Mouse (Mus musculus) neural tube, embryonic 11.5 days (tissue): ENCODE results near the gene Thpo. TPM values are rescaled to one million over a fixed set of nuclear protein-coding genes. Genes with fewer than 3 reads are reported as not detected.
A peak's percentile ranks its signal among the peaks of the same experiment; 100 is the strongest.

Experiments used
- ATAC-seq: fragments of 200-750 bp; cut with Nextera tagmentation; 2 replicates; pipeline ENCODE4 v1.8.0; 2017; ENCODE audit warnings: moderate number of reproducible peaks, mild to moderate bottlenecking, moderate TSS enrichment, moderate library complexity; ENCODE audit not compliant: insufficient read depth, low FRiP score, low TSS enrichment
- DNase-seq: peaks from one replicate; pipeline ENCODE4 v3.0.0-alpha.2; 2015; ENCODE audit warnings: low spot score
- H3K27ac ChIP-seq: fragments of 300-500 bp; sonication (generic); 2 replicates; pipeline ENCODE4 v1.5.1; 2014; ENCODE audit warnings: low read depth, mild to moderate bottlenecking, low read length
- H3K27me3 ChIP-seq: fragments of 300-500 bp; sonication (generic); 2 replicates; pipeline ENCODE4 v1.6.1; 2014; ENCODE audit warnings: mild to moderate bottlenecking, low read length, mixed read lengths; ENCODE audit not compliant: control insufficient read depth, insufficient read depth
- H3K36me3 ChIP-seq: fragments of 300-500 bp; sonication (generic); 2 replicates; pipeline ENCODE4 v1.6.1; 2014; ENCODE audit warnings: mild to moderate bottlenecking, low read length, moderate library complexity, mixed read lengths; ENCODE audit not compliant: control insufficient read depth, insufficient read depth
- H3K4me1 ChIP-seq: fragments of 300-500 bp; sonication (generic); 2 replicates; pipeline ENCODE4 v1.6.1; 2014; ENCODE audit warnings: low read length, mixed read lengths; ENCODE audit not compliant: control insufficient read depth, insufficient read depth
- H3K4me2 ChIP-seq: fragments of 300-500 bp; sonication (generic); 2 replicates; pipeline ENCODE4 v1.6.1; 2014; ENCODE audit warnings: low read depth, mild to moderate bottlenecking, moderate library complexity
- H3K4me3 ChIP-seq: fragments of 300-500 bp; sonication (generic); 2 replicates; pipeline ENCODE4 v1.5.1; 2014; ENCODE audit warnings: low read depth, low read length
- H3K9ac ChIP-seq: fragments of 300-500 bp; sonication (generic); 2 replicates; pipeline ENCODE4 v1.6.1; 2014; ENCODE audit warnings: mild to moderate bottlenecking, low read length
- H3K9me3 ChIP-seq: fragments of 300-500 bp; sonication (generic); 2 replicates; pipeline ENCODE4 v1.6.1; 2016; ENCODE audit warnings: low read length; ENCODE audit not compliant: control insufficient read depth
- WGBS: fragments of 180-500 bp; shearing (Covaris S2); extraction: QIAGEN DNeasy Blood & Tissue Kit; methylation state at CpG from one replicate; pipeline ENCODE4 v1.1.7; 2014; 5-methylcytosine and 5-hydroxymethylcytosine counted together
- polyA plus RNA-seq: library from polyadenylated mRNA; unstranded; fragments of >200 nt; fragmentation: Nextera tagmentation; extraction: Ambion mirVana; gene quantifications from 2 replicates; pipeline ENCODE4 v1.2.1, GENCODE M21; 2014

Gene Thpo
- polyA plus RNA-seq, 1 experiment from 2014 or later, result 1.0 TPM

DNA sequence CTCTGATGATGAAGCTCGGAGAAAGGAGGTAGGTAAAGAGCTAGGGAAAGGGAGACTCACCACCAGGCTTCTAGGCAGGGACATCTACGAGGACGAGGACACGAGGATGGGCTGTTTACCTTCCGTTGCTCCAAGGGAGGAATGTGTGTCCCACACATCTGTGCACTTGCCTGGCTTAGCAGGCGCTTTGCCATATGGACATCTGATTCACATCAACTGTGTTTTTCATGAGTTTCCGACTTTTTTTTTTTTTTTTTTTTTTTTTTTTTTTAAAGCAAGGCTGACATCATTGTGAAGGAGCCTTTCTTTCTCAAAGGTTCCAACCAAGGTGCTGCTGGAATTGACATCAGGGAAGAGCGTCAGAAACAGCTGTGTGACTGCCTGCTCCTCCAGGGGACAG, 16.2 kb upstream of the Thpo start:
- no peaks in the 10 kb centered on the region for H3K36me3 ChIP-seq
- H3K27ac ChIP-seq, result no peak overlapping the region
- H3K4me1 ChIP-seq, result no peaks in the 10 kb centered on the region
- H3K27me3 ChIP-seq, result no peaks in the 10 kb centered on the region
- H3K9ac ChIP-seq, result no peak overlapping the region
- DNase-seq (no peak), ATAC-seq (no peak)
- H3K4me2 ChIP-seq, result no peak overlapping the region
- no peaks in the 10 kb centered on the region for H3K9me3 ChIP-seq
- no peak overlapping the region for H3K4me3 ChIP-seq
- WGBS, result 43% methylated on average over 8 of the region's 8 CpGs

DNA sequence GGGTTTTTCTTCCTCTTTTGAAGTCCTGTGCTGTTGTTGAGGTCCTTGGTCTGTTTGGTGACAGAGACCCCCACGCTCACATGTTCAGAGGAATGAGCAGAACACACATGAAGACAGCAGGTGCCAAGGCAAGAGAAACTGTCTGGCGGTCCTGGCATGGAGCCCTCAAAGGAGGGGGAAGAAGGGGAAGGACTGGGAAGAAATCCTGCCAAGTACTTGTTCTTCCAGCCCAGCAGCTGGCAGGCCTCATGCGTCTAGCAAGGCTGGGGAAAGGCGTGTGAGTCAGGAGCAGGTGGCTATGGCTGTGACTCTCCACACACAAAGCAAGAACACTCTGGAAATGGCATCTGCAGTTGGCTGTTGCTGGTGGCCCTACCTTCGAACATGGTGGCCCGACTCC, 12.3 kb upstream of the Thpo start:
- H3K4me3 ChIP-seq, result no peak overlapping the region
- H3K36me3 ChIP-seq, result no peaks in the 10 kb centered on the region
- no peaks in the 10 kb centered on the region for H3K4me1 ChIP-seq
- 83% methylated on average over 6 of the region's 6 CpGs for WGBS
- H3K4me2 ChIP-seq, result no peak overlapping the region
- ATAC-seq (no peak), DNase-seq (no peak)
- H3K9ac ChIP-seq, result no peak overlapping the region
- no peaks in the 10 kb centered on the region for H3K9me3 ChIP-seq
- H3K27ac ChIP-seq, result no peak overlapping the region
- no peaks in the 10 kb centered on the region for H3K27me3 ChIP-seq

DNA sequence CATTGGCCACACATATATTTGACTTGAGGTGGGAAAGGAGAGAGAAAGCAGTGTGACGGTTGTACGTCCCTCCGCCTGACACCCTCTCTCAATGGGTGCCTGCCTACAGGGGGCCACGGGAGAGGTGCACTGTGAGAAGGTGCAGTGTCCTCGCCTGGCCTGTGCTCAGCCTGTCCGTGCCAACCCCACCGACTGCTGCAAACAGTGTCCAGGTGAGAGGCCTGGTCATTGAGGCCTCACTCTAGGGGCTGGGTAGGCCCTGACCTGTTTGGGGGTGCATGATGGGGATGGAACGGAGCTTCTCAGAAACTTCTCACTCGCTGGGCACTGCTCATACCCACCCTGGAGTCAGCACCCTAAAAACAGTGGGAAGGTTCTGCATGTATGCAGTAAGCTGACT, 5.5 kb upstream of the Thpo start:
- H3K4me1 ChIP-seq, result no peaks in the 10 kb centered on the region
- DNase-seq (no peak), ATAC-seq (no peak)
- no peak overlapping the region for H3K9ac ChIP-seq
- 86% methylated on average over 9 of the region's 9 CpGs for WGBS
- H3K4me2 ChIP-seq, result no peak overlapping the region
- H3K36me3 ChIP-seq, result no peaks in the 10 kb centered on the region
- no peak overlapping the region for H3K27ac ChIP-seq
- H3K9me3 ChIP-seq, result no peaks in the 10 kb centered on the region
- H3K4me3 ChIP-seq, result no peak overlapping the region
- peaks cover 6% of the 10 kb centered on the region for H3K27me3 ChIP-seq

DNA sequence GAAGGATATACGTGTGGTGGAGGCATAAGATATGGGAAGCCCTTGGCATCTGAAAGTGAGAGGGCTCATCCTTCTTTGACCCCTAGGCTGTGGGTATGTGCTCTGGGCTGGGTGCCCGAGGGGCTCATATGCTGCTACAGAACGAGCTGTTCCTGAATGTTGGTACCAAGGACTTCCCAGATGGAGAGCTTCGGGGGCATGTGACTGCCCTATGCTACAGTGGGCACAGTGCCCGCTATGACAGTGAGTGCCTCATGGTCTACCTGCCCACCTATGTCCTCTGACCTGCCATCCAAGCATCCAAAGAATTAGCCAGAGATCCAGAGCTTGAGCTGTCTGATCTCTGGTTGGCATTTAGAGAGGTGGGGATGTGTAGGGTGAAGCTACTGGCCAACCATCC, 2.5 kb upstream of the Thpo start:
- DNase-seq (no peak), ATAC-seq (no peak)
- H3K27ac ChIP-seq, result no peak overlapping the region
- H3K4me3 ChIP-seq, result no peak overlapping the region
- H3K4me2 ChIP-seq, result no peak overlapping the region
- 91% methylated on average over 5 of the region's 5 CpGs for WGBS
- no peaks in the 10 kb centered on the region for H3K9me3 ChIP-seq
- H3K4me1 ChIP-seq, result peaks cover 9% of the 10 kb centered on the region; the same call in 1 of the 2 replicates
- H3K27me3 ChIP-seq, result peaks cover 21% of the 10 kb centered on the region
- H3K9ac ChIP-seq, result no peak overlapping the region
- H3K36me3 ChIP-seq, result no peaks in the 10 kb centered on the region

DNA sequence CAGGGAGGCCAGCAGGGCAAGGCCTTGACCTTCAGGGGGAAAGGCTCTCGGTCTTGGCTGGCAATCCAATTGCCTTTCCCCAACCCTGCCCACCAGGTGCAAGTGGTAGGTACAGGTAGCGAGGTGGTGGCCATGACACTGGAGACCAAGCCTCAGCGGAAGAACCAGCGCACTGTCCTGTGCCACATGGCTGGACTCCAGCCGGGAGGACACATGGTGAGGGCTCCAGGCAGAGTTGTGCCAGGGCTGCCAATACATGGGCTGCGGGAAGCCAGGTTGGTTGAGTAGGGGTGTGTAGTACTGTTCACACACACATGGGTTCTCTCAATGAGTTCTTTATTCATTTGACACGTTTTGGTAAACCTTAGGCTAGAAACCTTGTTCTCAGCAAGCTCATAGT, 1.9 kb upstream of the Thpo start:
- Histone ChIP-seq H3K27me3 (peaks cover 21% of the 10 kb centered on the region), H3K9me3 (no peaks in the 10 kb centered on the region), H3K4me2 (no peak overlapping the region), H3K27ac (no peak overlapping the region), H3K9ac (no peak overlapping the region), H3K4me1 (peaks cover 9% of the 10 kb centered on the region; the same call in 1 of the 2 replicates), H3K4me3 (no peak overlapping the region), H3K36me3 (no peaks in the 10 kb centered on the region; the same call in 1 of the 2 replicates)
- WGBS, result 84% methylated on average over 7 of the region's 7 CpGs
- DNase-seq (no peak), ATAC-seq (no peak)

DNA sequence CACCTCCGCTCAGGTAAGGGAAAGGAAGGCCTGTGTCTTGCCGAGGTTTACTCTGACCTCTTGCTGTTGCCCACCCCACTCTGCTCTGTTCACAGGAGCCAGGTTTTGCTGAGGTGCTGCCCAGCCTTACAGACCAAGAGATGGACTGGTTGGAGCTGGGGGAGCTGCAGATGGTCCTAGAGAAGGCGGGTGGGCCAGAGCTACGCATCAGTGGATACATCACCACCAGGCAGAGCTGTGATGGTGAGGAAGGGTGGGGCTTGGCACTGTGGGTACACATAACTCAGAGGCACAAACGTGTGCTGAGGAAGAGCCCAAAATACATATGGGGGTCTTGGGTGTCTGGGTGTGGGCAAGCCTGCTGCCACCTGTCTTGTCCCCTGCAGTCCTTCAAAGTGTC, 1.3 kb upstream of the Thpo start:
- H3K36me3 ChIP-seq, result no peaks in the 10 kb centered on the region; the same call in 1 of the 2 replicates
- no peak overlapping the region for H3K27ac ChIP-seq
- H3K27me3 ChIP-seq, result peaks cover 21% of the 10 kb centered on the region
- ATAC-seq, result no peak
- DNase-seq, result no peak
- H3K4me3 ChIP-seq, result no peak overlapping the region
- WGBS, result 92% methylated on average over 5 of the region's 5 CpGs
- no peak overlapping the region for H3K9ac ChIP-seq
- H3K4me2 ChIP-seq, result no peak overlapping the region
- no peaks in the 10 kb centered on the region for H3K9me3 ChIP-seq
- H3K4me1 ChIP-seq, result peaks cover 9% of the 10 kb centered on the region; the same call in 1 of the 2 replicates

DNA sequence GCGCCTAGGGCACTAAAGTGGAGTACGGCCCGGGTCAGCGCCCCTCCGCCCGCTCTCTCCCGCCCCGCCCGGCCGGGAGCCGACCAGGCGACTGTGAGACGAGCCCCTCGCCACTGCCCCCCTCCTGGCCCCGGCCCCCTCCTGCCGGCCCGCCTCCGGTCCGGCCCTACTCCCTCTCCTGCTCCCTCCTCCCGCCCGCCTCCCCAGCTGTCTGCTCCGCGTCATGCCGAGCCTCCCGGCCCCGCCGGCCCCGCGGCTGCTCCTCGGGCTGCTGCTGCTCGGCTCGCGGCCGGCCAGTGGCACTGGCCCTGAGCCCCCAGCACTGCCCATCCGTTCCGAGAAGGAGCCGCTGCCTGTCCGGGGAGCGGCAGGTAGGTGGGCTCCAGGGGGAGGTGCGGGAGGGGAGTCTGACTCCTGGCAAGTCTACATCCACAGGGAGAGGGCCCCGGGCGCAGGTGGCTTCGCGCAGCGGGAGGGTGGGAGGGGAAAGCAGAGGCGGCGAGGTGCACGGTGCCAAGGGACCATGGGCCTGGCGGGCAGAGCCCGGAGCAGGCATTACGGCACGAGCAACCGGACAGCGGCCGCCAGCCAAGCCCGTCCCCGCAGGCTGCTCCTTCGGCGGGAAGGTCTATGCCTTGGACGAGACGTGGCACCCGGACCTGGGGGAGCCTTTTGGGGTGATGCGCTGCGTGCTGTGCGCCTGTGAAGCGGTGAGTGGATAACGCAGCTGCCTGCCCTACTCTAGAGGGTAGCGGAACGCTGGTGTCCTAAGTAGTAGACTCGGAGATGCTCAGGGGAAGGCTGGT, 1.2 kb downstream of the Thpo start, which contains the start of gene Chrd:
TSS of gene Chrd (plus strand) at position 203 of the 806 bp plus-strand sequence.
- WGBS, result under 1% methylated on average over 30 of the region's 70 CpGs
- H3K27me3 ChIP-seq, result peaks cover 23% of the 10 kb centered on the region
- H3K4me1 ChIP-seq, result peaks cover 9% of the 10 kb centered on the region; the same call in 1 of the 2 replicates
- no peaks in the 10 kb centered on the region for H3K9me3 ChIP-seq
- DNase-seq, result peak; percentile 80
- H3K9ac ChIP-seq, result peak within 1 kb of the TSS; percentile 82
- ATAC-seq, result peak; percentile 75
- H3K4me3 ChIP-seq, result peak within 1 kb of the TSS; percentile 69
- no peaks in the 10 kb centered on the region; the same call in 1 of the 2 replicates for H3K36me3 ChIP-seq
- peak within 1 kb of the TSS; percentile 76 for H3K27ac ChIP-seq
- peak within 1 kb of the TSS; percentile 97 for H3K4me2 ChIP-seq

DNA sequence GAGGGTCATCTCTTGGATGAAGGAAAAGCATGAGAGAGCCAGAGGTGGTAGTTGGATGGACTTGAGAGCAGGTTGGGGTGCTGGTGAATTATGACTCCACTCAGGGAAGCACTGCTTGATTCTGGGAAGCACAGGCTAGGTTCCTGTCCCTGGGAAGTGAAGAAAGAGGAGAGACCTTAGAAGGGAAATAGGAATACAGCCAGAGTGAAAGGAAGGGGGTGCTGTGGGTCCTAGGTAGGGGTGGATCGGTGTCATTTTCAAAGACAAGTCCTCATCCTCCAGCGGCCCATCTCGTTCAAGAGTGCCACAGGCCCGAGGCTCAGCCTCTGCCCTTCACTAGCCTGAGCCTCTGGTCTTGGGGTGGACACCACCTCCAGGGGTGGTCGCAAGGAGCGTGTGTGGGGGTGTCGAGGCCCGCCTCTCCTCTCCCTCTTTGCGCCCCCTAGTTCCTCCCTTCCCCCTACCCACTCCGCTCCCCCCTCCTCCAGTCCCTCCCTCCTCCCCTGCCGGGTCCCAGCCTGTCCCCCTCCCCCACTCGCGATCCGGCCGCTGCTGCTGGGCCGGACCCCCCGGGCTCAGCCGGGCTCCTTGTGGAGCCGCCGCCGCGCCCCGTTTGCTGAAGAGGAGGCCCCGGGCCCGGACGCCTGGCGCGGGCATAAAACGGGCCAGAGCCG, 1.9 kb downstream of the Thpo start:
- Histone ChIP-seq H3K27ac (peak overlapping the region; percentile 76), H3K27me3 (peaks cover 23% of the 10 kb centered on the region), H3K36me3 (no peaks in the 10 kb centered on the region; the same call in 1 of the 2 replicates), H3K4me1 (peaks cover 9% of the 10 kb centered on the region; the same call in 1 of the 2 replicates), H3K9ac (peak overlapping the region; percentile 82), H3K4me3 (peak overlapping the region; percentile 69), H3K9me3 (no peaks in the 10 kb centered on the region), H3K4me2 (peak overlapping the region; percentile 97)
- ATAC-seq (peak; percentile 58), DNase-seq (peak; percentile 32)
- 2% methylated on average over 9 of the region's 30 CpGs for WGBS
